Mouse (Mus musculus): ENCODE results near the gene S100a10. TPM values are rescaled to one million over a fixed set of nuclear protein-coding genes. Genes with fewer than 3 reads are reported as not detected.

Gene S100a10
- polyA plus RNA-seq, 1 experiment from 2014 or later = 50.9 TPM

GRCm38 (mm10) chr3:93559961-93560360 is 5.1 kb downstream of the S100a10 start:
- H3K36me3 ChIP-seq (replicated peaks) = no peaks in the 10 kb centered on the region
- no peaks in the 10 kb centered on the region for H3K9me3 ChIP-seq (replicated peaks)
- peaks cover 11% of the 10 kb centered on the region for H3K4me1 ChIP-seq (replicated peaks)
- H3K9ac ChIP-seq = no peak overlapping the region
- no peak for ATAC-seq (ENCODE audit: insufficient read depth)
- WGBS (ENCODE audit: insufficient replicate concordance) = 70% methylated on average over 6 of the region's 6 CpGs
- no peak overlapping the region for H3K4me2 ChIP-seq
- H3K4me3 ChIP-seq (replicated peaks) = no peak overlapping the region
- H3K27me3 ChIP-seq = no peaks in the 10 kb centered on the region
- H3K27ac ChIP-seq (replicated peaks) = no peak overlapping the region

- no peak for ATAC-seq (ENCODE audit: insufficient read depth)
- WGBS (ENCODE audit: insufficient replicate concordance) = 56% methylated on average over 2 of the region's 2 CpGs
- Histone ChIP-seq H3K9me3 (replicated peaks) (no peaks in the 10 kb centered on the region), H3K9ac (no peak overlapping the region), H3K36me3 (replicated peaks) (no peaks in the 10 kb centered on the region), H3K27me3 (no peaks in the 10 kb centered on the region), H3K4me1 (replicated peaks) (no peaks in the 10 kb centered on the region), H3K27ac (replicated peaks) (no peak overlapping the region), H3K4me3 (replicated peaks) (no peak overlapping the region), H3K4me2 (no peak overlapping the region)
Observed at GRCm38 (mm10) chr3:93562372-93562771, 7.5 kb downstream of the S100a10 start.

GRCm38 (mm10) chr3:93563216-93563615 is 8.3 kb downstream of the S100a10 start:
- H3K9me3 ChIP-seq (replicated peaks) = no peaks in the 10 kb centered on the region
- H3K27me3 ChIP-seq = no peaks in the 10 kb centered on the region
- no peak for ATAC-seq (ENCODE audit: insufficient read depth)
- H3K4me1 ChIP-seq (replicated peaks) = no peaks in the 10 kb centered on the region
- H3K4me3 ChIP-seq (replicated peaks) = no peak overlapping the region
- WGBS (ENCODE audit: insufficient replicate concordance) = 74% methylated on average over 4 of the region's 4 CpGs
- H3K4me2 ChIP-seq = no peak overlapping the region
- no peak overlapping the region for H3K27ac ChIP-seq (replicated peaks)
- H3K9ac ChIP-seq = no peak overlapping the region
- H3K36me3 ChIP-seq (replicated peaks) = no peaks in the 10 kb centered on the region

GRCm38 (mm10) chr3:93566892-93567291 is 12.0 kb downstream of the S100a10 start:
- Histone ChIP-seq H3K4me2 (no peak overlapping the region), H3K9ac (no peak overlapping the region), H3K4me1 (replicated peaks) (no peaks in the 10 kb centered on the region), H3K9me3 (replicated peaks) (no peaks in the 10 kb centered on the region), H3K27ac (replicated peaks) (no peak overlapping the region), H3K36me3 (replicated peaks) (no peaks in the 10 kb centered on the region), H3K4me3 (replicated peaks) (no peak overlapping the region), H3K27me3 (no peaks in the 10 kb centered on the region)
- ATAC-seq (ENCODE audit: insufficient read depth) = no peak
- WGBS (ENCODE audit: insufficient replicate concordance) = 38% methylated on average over 3 of the region's 3 CpGs

- Histone ChIP-seq H3K4me2 (no peak overlapping the region), H3K4me1 (replicated peaks) (no peaks in the 10 kb centered on the region), H3K9me3 (replicated peaks) (no peaks in the 10 kb centered on the region), H3K4me3 (replicated peaks) (no peak overlapping the region), H3K36me3 (replicated peaks) (no peaks in the 10 kb centered on the region), H3K9ac (no peak overlapping the region), H3K27ac (replicated peaks) (no peak overlapping the region), H3K27me3 (no peaks in the 10 kb centered on the region)
- no peak for ATAC-seq (ENCODE audit: insufficient read depth)
- WGBS (ENCODE audit: insufficient replicate concordance) = 57% methylated on average over 6 of the region's 6 CpGs
Observed at GRCm38 (mm10) chr3:93567721-93568120, 12.8 kb downstream of the S100a10 start.

GRCm38 (mm10) chr3:93568428-93569040 is 13.7 kb downstream of the S100a10 start:
- WGBS (ENCODE audit: insufficient replicate concordance) = 46% methylated on average over 7 of the region's 7 CpGs
- H3K9me3 ChIP-seq (replicated peaks) = no peaks in the 10 kb centered on the region
- no peaks in the 10 kb centered on the region for H3K4me1 ChIP-seq (replicated peaks)
- no peak overlapping the region for H3K9ac ChIP-seq
- ATAC-seq (ENCODE audit: insufficient read depth) = no peak
- H3K27ac ChIP-seq (replicated peaks) = no peak overlapping the region
- no peaks in the 10 kb centered on the region for H3K36me3 ChIP-seq (replicated peaks)
- H3K27me3 ChIP-seq = no peaks in the 10 kb centered on the region
- H3K4me2 ChIP-seq = no peak overlapping the region
- H3K4me3 ChIP-seq (replicated peaks) = no peak overlapping the region

- no peak for ATAC-seq (ENCODE audit: insufficient read depth)
- H3K9ac ChIP-seq = no peak overlapping the region
- WGBS (ENCODE audit: insufficient replicate concordance) = 50% methylated on average over 2 of the region's 2 CpGs
- no peak overlapping the region for H3K27ac ChIP-seq (replicated peaks)
- no peaks in the 10 kb centered on the region for H3K4me1 ChIP-seq (replicated peaks)
- no peaks in the 10 kb centered on the region for H3K27me3 ChIP-seq
- no peak overlapping the region for H3K4me3 ChIP-seq (replicated peaks)
- H3K9me3 ChIP-seq (replicated peaks) = no peaks in the 10 kb centered on the region
- no peak overlapping the region for H3K4me2 ChIP-seq
- no peaks in the 10 kb centered on the region for H3K36me3 ChIP-seq (replicated peaks)
Observed at GRCm38 (mm10) chr3:93569046-93569445, 14.2 kb downstream of the S100a10 start.

- 45% methylated on average over 5 of the region's 5 CpGs for WGBS (ENCODE audit: insufficient replicate concordance)
- Histone ChIP-seq H3K4me2 (no peak overlapping the region), H3K9me3 (replicated peaks) (no peaks in the 10 kb centered on the region), H3K9ac (no peak overlapping the region), H3K36me3 (replicated peaks) (no peaks in the 10 kb centered on the region), H3K27me3 (no peaks in the 10 kb centered on the region), H3K4me3 (replicated peaks) (no peak overlapping the region), H3K27ac (replicated peaks) (no peak overlapping the region), H3K4me1 (replicated peaks) (no peaks in the 10 kb centered on the region)
- ATAC-seq (ENCODE audit: insufficient read depth) = no peak
Observed at GRCm38 (mm10) chr3:93572058-93572791, 17.3 kb downstream of the S100a10 start.

GRCm38 (mm10) chr3:93579317-93580038 is 24.6 kb downstream of the S100a10 start:
- H3K4me1 ChIP-seq (replicated peaks) = no peaks in the 10 kb centered on the region
- no peak overlapping the region for H3K27ac ChIP-seq (replicated peaks)
- H3K9me3 ChIP-seq (replicated peaks) = no peaks in the 10 kb centered on the region
- 39% methylated on average over 6 of the region's 6 CpGs for WGBS (ENCODE audit: insufficient replicate concordance)
- no peak overlapping the region for H3K9ac ChIP-seq
- no peaks in the 10 kb centered on the region for H3K36me3 ChIP-seq (replicated peaks)
- ATAC-seq (ENCODE audit: insufficient read depth) = no peak
- H3K27me3 ChIP-seq = no peaks in the 10 kb centered on the region
- H3K4me2 ChIP-seq = no peak overlapping the region
- no peak overlapping the region for H3K4me3 ChIP-seq (replicated peaks)

- H3K27ac ChIP-seq (replicated peaks) = no peak overlapping the region
Observed at GRCm38 (mm10) chr3:93580039-93580403, 25.1 kb downstream of the S100a10 start.

GRCm38 (mm10) chr3:93580946-93581345 is 26.1 kb downstream of the S100a10 start:
- 45% methylated on average over 2 of the region's 2 CpGs for WGBS (ENCODE audit: insufficient replicate concordance)
- no peak for ATAC-seq (ENCODE audit: insufficient read depth)
- Histone ChIP-seq H3K36me3 (replicated peaks) (no peaks in the 10 kb centered on the region), H3K9me3 (replicated peaks) (no peaks in the 10 kb centered on the region), H3K27ac (replicated peaks) (no peak overlapping the region), H3K4me1 (replicated peaks) (no peaks in the 10 kb centered on the region), H3K9ac (no peak overlapping the region), H3K4me3 (replicated peaks) (no peak overlapping the region), H3K27me3 (no peaks in the 10 kb centered on the region), H3K4me2 (no peak overlapping the region)

More at GRCm38 (mm10) chr3:93580039-93580403, 25.1 kb downstream of the S100a10 start:
- Histone ChIP-seq H3K4me3 (replicated peaks) (no peak overlapping the region), H3K4me1 (replicated peaks) (no peaks in the 10 kb centered on the region), H3K36me3 (replicated peaks) (no peaks in the 10 kb centered on the region), H3K27me3 (no peaks in the 10 kb centered on the region), H3K9me3 (replicated peaks) (no peaks in the 10 kb centered on the region), H3K9ac (no peak overlapping the region), H3K4me2 (no peak overlapping the region)
- WGBS (ENCODE audit: insufficient replicate concordance) = 70% methylated on average over 2 of the region's 2 CpGs
- no peak for ATAC-seq (ENCODE audit: insufficient read depth)

Data from liver, embryonic 15.5 days (tissue).